Comparison of ENCODE assay signal across 8 mouse cellular contexts in genomic region chr3:133600447-133601220, GRCm38 (mm10). TPM values are rescaled to one million over a fixed set of nuclear protein-coding genes. Genes with fewer than 3 reads are reported as not detected.
DNase-seq lines count a peak whose midpoint lies in the region; ATAC-seq and TF ChIP-seq lines count a peak whose summit lies in the region.

No protein-coding gene starts in this region.

- ATAC-seq in cerebellum, adult (ENCODE audit: insufficient number of reproducible peaks, low FRiP score, low TSS enrichment) = no peak
- ATAC-seq in forebrain, embryonic 14.5 days = peak; percentile 84
- peak; percentile 37; the same call in 1 of the 2 replicates for ATAC-seq in heart, embryonic 14.5 days (ENCODE audit: insufficient number of reproducible peaks, insufficient read depth, low FRiP score, low read depth)
- ATAC-seq in limb, embryonic 15.5 days (ENCODE audit: insufficient number of reproducible peaks, low FRiP score, low TSS enrichment, low read depth) = peak; percentile 71; the same call in 1 of the 2 replicates

- peak; percentile 1 to 8 for DNase-seq in cerebellum, adult 2 months
- peak; percentile 78 for DNase-seq in forebrain, embryonic 14.5 days (ENCODE audit: low spot score)
- peak; percentile 52 for DNase-seq in kidney, postnatal 14 days
- DNase-seq in ovary, adult 18-20 months (ENCODE audit: low spot score) = peak; percentile 24
- no peak for DNase-seq in natural killer cell, adult 2 months (ENCODE audit: low spot score in 2 of 2)

- H3K27me3 ChIP-seq in cerebellum, adult 2 months (ENCODE audit: control insufficient read depth, insufficient read depth, low read length) = no peaks in the 10 kb centered on the region
- no peaks in the 10 kb centered on the region for H3K27me3 ChIP-seq in forebrain, embryonic 14.5 days (replicated peaks; ENCODE audit: control insufficient read depth, insufficient read depth, low read length)
- H3K27me3 ChIP-seq in heart, embryonic 14.5 days (ENCODE audit: control insufficient read depth, insufficient read depth, low read length) = no peaks in the 10 kb centered on the region
- no peaks in the 10 kb centered on the region for H3K27me3 ChIP-seq in limb, embryonic 15.5 days

- no peak overlapping the region for H3K4me3 ChIP-seq in cerebellum, adult 2 months (replicated peaks; ENCODE audit: insufficient read depth, low read depth, low read length)
- no peak overlapping the region for H3K4me3 ChIP-seq in forebrain, embryonic 14.5 days (ENCODE audit: low read depth, low read length)
- no peak overlapping the region for H3K4me3 ChIP-seq in heart, embryonic 14.5 days (ENCODE audit: control insufficient read depth in 1 of 2, insufficient read depth in 1 of 2, low read depth in 1 of 2, low read length in 2 of 2)
- no peak overlapping the region for H3K4me3 ChIP-seq in limb, embryonic 15.5 days

- H3K4me1 ChIP-seq in cerebellum, adult 2 months (ENCODE audit: control insufficient read depth, insufficient read depth, low read length) = no peaks in the 10 kb centered on the region; the same call in 1 of the 2 replicates
- peaks cover 4% of the 10 kb centered on the region; the same call in 1 of the 2 replicates for H3K4me1 ChIP-seq in forebrain, embryonic 14.5 days (ENCODE audit: control insufficient read depth, insufficient read depth, low read length)
- peaks cover 2 to 11% of the 10 kb centered on the region in 2 experiments; a peak in 3 of 4 replicates for H3K4me1 ChIP-seq in heart, embryonic 14.5 days (ENCODE audit: control insufficient read depth in 2 of 2, insufficient read depth in 2 of 2, low read length in 2 of 2)
- H3K4me1 ChIP-seq in limb, embryonic 15.5 days = no peaks in the 10 kb centered on the region; the same call in 1 of the 2 replicates

- no peaks in the 10 kb centered on the region for H3K9me3 ChIP-seq in forebrain, embryonic 14.5 days (replicated peaks; ENCODE audit: control insufficient read depth, low read length)
- no peaks in the 10 kb centered on the region for H3K9me3 ChIP-seq in heart, embryonic 14.5 days (ENCODE audit: control insufficient read depth, low read length)
- no peaks in the 10 kb centered on the region for H3K9me3 ChIP-seq in limb, embryonic 15.5 days

- TF ChIP-seq CTCF in cerebellum, adult 2 months (IDR thresholded peaks at IDR 0.05; ENCODE audit: borderline replicate concordance, insufficient read depth, low read depth, low read length) = no peak

- 36% methylated on average over 11 of the region's 11 CpGs for WGBS in cerebellum, adult 2 months
- WGBS in forebrain, embryonic 14.5 days = 11% methylated on average over 11 of the region's 11 CpGs
- 17% methylated on average over 11 of the region's 11 CpGs for WGBS in heart, embryonic 14.5 days
- 14% methylated on average over 11 of the region's 11 CpGs for WGBS in limb, embryonic 15.5 days

- TF ChIP-seq POLR2A in cerebellum, adult 2 months (IDR thresholded peaks at IDR 0.05; ENCODE audit: borderline replicate concordance, insufficient read depth, low read length) = no peak

- peak overlapping the region; percentile 40; the same call in 1 of the 2 replicates for H3K9ac ChIP-seq in forebrain, embryonic 14.5 days (ENCODE audit: low read length)
- H3K9ac ChIP-seq in heart, embryonic 14.5 days (ENCODE audit: low read length) = peak overlapping the region; percentile 44; the same call in 1 of the 2 replicates
- H3K9ac ChIP-seq in limb, embryonic 15.5 days = no peak overlapping the region

- H3K4me2 ChIP-seq in forebrain, embryonic 14.5 days (ENCODE audit: low read length) = peak overlapping the region; percentile 25
- H3K4me2 ChIP-seq in heart, embryonic 14.5 days (ENCODE audit: low read length) = peak overlapping the region; percentile 48
- no peak overlapping the region for H3K4me2 ChIP-seq in limb, embryonic 15.5 days

- H3K27ac ChIP-seq in cerebellum, adult 2 months (ENCODE audit: insufficient read depth, low read length) = no peak overlapping the region
- peak overlapping the region; percentile 24; the same call in 1 of the 2 replicates for H3K27ac ChIP-seq in forebrain, embryonic 14.5 days (ENCODE audit: low read depth, low read length)
- H3K27ac ChIP-seq in heart, embryonic 14.5 days (replicated peaks in 1 of 2; ENCODE audit: control insufficient read depth in 1 of 2, insufficient read depth in 1 of 2, low read depth in 2 of 2, low read length in 2 of 2) = peak overlapping the region; percentile 51 to 64
- H3K27ac ChIP-seq in limb, embryonic 15.5 days = peak overlapping the region; percentile 35; the same call in 1 of the 2 replicates

- no peaks in the 10 kb centered on the region for H3K36me3 ChIP-seq in forebrain, embryonic 14.5 days (ENCODE audit: control insufficient read depth, insufficient read depth, low read length)
- H3K36me3 ChIP-seq in heart, embryonic 14.5 days (ENCODE audit: control insufficient read depth, insufficient read depth, low read length) = no peaks in the 10 kb centered on the region
- H3K36me3 ChIP-seq in limb, embryonic 15.5 days = no peaks in the 10 kb centered on the region

RNA-seq across cellular contexts. Expression of gene Tet2, which starts 55.7 kb away (rescaled TPM):
- polyA plus RNA-seq in cerebellum, adult 2 months (2012; rRNA removed) = 19.0 TPM in 2 replicates
- polyA plus RNA-seq in forebrain, embryonic 14.5 days (2014; fragmentation: Nextera tagmentation; extraction: Ambion mirVana) = 13.1 and 17.0 TPM in 2 replicates
- polyA plus RNA-seq in heart, embryonic 14.5 days (2014; fragmentation: Nextera tagmentation; extraction: Ambion mirVana) = 19.9 and 20.0 TPM in 2 replicates
- polyA plus RNA-seq in limb, embryonic 15.5 days (2015; fragmentation: Nextera tagmentation; extraction: Ambion mirVana) = 15.8 and 16.2 TPM in 2 replicates

Comparison
In these comparisons a context has a peak if more than half of its experiments do, and no peak if none do; other contexts are left out.
1. DNase-seq: peak in cerebellum, adult 2 months (2 of 2), forebrain, embryonic 14.5 days (single experiment), kidney, postnatal 14 days (single experiment) and ovary, adult 18-20 months (single experiment); none in natural killer cell, adult 2 months (0 of 2).